Mouse (Mus musculus): ENCODE measurements at regions not wholly inside any gene's neighbourhood (a gene's known extent, or its start where the extent isn't known, plus 50 kb on each side); places are given as distances from the start of the nearest gene placed in this dataset.

DNA sequence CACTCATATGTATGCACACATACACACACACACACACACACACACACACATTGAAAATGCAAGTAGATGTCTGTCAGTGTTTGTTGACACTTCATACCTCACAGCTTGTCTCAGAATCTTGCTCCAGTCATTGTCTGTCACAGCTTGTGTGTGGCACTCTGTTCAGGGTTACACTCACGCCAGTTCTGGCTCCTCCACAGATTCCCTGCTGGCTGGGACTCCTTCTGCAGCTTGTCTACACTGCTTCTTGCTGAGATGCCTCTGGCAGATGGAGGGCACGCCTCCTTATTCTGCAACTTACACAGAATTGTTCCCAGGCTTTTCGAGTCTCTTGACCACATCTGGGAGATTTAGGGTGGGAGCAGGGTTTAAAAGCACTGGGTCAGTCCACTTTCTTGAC, 208.6 kb upstream of the Gcfc2 start:
- no peak for ATAC-seq (replicated peaks; ENCODE audit: low FRiP score, low TSS enrichment, poor library complexity, severe bottlenecking)

DNA sequence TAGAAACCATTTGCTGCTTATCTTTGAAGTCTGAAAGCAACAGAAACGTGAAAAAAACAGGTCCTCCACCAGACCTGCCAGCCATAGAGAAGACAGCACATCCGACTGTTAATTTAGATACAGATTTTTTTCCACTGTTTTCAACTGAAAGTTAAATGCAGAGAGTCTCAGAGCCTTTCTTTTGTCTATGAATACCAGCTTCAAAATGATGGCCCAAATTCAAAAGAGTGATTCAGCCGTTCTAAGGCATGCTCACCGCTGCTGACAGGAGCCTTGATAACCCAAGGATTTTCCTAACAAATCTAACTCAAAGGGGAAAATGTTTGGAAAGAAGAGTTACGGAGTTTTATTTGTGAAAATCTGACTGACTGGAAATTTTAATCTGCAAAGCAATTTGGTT, 207.1 kb upstream of the Gcfc2 start:
- no peak for ATAC-seq (replicated peaks; ENCODE audit: low FRiP score, low TSS enrichment, poor library complexity, severe bottlenecking)

DNA sequence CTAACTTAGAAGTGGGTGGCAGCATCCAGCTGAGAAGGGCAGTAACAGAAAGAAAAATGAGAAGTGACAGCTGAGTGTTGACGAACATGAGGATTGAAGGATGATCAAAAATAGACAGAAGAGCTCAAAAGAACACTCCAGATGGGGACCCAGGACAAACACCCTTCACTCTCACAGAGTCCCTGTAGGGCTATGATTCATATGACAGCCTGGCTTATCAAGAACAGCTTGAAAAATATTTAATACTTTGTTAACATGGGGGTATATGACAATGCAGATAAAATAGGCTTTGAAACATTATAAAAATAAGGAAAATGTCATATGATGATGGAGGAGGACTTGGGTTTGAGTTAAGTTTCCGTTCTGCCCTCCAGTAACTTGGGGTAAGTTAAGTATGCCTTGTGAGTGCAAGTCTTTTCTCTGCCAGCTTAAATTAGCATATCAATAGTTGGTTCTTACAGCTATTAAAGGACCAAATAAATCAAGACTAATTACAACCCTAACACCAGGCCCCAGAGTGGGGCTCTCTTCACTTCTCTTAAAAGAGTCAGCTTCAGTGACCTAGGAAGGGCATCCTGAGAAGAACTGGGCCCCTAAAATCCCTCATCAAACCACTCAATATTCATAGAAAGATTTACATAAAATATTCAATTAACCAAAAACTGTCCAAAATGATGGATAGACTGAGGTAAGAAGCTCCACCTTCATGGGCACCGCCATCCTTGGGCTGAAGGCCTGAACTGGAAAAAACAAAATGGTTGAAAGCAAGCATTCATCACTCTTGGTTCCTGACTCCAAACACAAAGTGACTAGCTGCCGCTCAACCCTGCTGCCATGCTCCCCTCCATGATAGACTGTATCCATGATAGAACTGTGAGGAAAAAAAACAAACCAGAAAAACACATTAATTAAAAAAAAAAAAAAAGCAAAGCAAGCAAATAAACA, 198.6 kb upstream of the Gcfc2 start:
- no peak for ATAC-seq (replicated peaks; ENCODE audit: low FRiP score, low TSS enrichment, poor library complexity, severe bottlenecking)

DNA sequence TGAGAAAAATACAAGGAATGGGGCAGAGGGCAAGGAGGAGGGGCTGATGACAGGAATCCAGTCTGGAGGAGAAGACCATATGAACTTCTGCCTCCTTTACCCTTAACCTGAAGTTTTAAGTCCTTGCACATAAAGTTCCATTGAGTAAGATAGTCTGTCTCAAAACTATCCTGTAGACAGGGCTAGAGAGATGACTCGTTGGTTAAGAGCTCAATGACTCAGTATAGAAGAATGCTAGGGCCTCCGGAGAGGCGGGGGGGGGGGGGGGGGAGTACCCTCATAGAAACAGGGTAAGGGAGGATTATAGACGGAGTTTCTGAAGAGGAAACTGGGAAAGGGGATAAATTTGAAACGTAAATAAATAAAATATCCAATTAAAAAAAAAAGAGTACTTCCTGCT, 191.8 kb upstream of the Gcfc2 start:
- ATAC-seq (replicated peaks; ENCODE audit: low FRiP score, low TSS enrichment, poor library complexity, severe bottlenecking): no peak

DNA sequence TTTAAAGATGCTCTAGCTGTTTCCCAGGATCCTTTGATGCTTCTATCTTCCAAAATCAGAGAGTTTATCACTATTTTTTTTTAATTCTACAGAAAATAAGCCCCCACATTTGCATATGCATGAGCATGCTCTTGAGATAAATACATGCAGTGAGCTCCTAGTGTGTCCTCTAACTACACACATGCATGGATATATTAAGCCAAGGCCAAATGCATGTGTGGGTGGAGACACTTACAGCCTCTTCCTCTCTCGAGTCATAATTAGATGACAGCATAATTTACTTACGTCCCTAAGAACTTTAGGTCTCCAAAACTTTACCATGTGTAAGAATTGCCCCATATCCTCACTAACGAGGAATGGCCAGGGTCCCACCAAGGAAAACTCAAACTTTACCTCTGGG, 189.9 kb upstream of the Gcfc2 start:
- ATAC-seq (replicated peaks; ENCODE audit: low FRiP score, low TSS enrichment, poor library complexity, severe bottlenecking): no peak

DNA sequence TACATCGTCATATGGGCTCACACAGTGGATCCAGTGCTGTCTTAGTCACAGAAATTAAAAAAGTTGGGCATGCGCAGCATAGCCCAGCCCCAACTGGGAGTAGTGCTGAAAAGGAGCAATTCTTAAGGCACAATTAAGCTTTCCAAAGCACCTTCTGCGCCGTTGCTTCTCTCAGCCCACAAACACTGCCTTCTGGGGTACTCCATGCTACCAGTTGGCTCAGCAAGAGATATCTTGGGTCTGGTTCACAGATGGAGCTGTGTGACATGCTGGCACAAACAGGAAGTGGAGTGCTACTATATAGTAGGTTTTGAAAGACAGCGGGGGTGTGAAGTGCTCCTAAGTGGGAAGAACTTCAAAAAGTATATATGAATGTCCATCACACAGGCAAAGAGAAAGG, 185.0 kb upstream of the Gcfc2 start:
- ATAC-seq (replicated peaks; ENCODE audit: low FRiP score, low TSS enrichment, poor library complexity, severe bottlenecking): no peak

DNA sequence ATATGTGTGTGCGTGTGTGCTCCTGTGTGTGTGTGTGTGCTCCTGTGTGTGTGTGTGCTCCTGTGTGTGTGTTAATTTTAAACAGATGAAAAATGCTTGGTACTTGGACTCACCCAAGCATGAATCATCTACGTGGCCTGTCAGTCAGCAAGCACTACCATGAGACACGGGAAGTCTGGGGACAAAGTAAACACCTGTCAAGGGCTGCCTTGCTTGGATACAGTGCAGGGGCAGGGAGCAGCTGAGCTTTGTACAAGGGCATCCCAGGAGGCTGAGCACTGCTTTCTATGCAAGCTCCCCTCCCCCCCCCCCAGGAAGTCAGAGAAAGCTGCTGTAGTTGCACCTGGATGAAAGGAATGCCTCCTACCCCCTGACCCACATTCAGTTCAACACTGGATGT, 173.8 kb upstream of the Gcfc2 start:
- ATAC-seq (replicated peaks; ENCODE audit: low FRiP score, low TSS enrichment, poor library complexity, severe bottlenecking): no peak

DNA sequence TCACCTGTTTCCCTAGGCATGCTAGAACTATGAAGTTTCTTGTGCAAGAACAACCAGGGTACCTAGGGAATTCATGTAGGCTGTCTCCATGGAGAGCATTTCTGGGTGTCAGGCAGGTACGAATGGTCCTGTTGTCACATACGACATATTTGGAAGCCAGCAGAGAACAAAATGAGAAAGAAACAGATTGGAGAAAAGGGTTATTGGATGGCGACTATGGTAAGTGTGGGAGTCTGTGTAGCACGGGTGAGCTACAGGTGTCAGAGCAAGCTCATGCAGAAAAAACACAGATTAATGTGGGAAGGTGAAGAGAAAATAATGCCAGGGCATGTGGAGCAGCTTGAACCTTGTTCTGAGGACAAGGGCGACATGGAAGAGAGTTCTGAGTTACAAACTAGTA, 171.8 kb upstream of the Gcfc2 start:
- ATAC-seq (replicated peaks; ENCODE audit: low FRiP score, low TSS enrichment, poor library complexity, severe bottlenecking): no peak

DNA sequence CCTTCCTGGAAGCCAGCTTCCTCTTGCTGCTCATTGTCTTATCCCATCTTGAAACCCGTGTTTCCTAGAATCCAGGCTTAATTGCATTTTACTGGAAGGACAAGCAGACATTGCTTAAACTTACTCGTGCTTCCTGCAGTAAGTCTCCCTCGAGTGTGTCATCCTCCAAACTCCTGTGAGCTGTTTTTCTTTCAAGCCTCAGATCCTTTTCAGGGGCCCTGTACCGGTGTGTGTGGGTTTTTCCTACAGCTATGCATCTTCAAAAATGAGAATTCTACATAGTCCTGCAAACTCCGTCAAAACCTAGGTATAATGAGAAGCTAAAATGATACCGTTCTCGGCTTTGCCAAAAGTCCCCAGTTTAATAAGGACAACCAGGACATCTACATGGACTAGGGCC, 167.2 kb upstream of the Gcfc2 start:
- no peak for ATAC-seq (replicated peaks; ENCODE audit: low FRiP score, low TSS enrichment, poor library complexity, severe bottlenecking)

DNA sequence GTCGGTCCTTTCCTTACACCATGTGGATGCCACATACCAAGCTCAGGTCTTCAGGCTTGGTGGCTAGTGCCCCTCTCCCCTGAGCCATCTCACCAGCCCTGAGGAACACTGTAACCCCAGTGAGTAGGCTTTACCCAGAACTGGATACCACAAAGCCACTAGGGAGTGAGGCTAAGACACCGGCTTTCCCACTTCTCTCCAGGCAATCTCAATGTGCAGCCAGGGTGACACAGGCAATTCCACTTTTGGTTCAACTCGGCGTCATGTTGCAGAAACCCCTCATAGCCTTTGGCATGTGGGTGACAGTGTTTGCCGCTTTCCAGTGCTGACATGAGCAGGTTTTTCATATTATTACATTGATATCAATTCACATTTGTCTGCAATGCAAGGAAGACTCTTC, 164.6 kb upstream of the Gcfc2 start:
- no peak for ATAC-seq (replicated peaks; ENCODE audit: low FRiP score, low TSS enrichment, poor library complexity, severe bottlenecking)

DNA sequence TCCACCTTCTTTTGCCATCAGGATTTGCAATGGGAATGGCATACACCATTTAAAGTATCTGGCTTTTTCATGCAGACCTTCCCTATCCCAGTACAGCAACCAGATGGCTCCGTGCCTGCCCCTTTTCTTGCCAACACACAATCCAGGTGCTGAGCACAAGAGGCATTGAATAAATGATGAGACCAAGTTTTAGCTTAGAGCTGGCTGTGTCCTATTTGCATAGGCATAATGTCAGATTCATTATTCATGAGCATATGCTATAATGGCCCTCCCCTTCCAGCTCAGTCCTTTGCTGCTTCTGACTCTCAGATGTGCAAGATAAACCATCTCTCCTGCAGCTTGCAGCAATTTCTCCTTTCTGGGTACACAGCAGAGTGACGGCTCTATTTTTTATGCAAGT, 163.3 kb upstream of the Gcfc2 start:
- ATAC-seq (replicated peaks; ENCODE audit: low FRiP score, low TSS enrichment, poor library complexity, severe bottlenecking): no peak

DNA sequence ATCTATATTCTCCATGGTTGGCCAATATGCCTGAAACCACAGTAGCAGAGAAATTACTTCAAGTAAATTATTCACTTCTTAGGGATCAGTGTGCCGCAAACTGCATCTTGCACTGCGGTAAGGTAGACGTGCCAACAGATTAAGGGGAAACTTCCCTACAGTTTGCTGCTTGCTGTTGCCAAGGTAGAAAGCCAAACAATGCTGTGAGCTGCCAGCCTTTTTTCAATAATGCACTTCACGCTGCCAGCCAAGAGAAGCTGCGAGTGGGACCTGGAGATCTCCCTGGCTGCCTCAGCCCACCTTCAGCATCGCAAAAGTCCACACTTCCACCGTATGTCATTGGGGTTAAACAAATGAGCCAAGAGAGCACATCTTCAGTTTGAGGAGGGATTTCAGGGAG, 157.6 kb upstream of the Gcfc2 start:
- ATAC-seq (replicated peaks; ENCODE audit: low FRiP score, low TSS enrichment, poor library complexity, severe bottlenecking): no peak

DNA sequence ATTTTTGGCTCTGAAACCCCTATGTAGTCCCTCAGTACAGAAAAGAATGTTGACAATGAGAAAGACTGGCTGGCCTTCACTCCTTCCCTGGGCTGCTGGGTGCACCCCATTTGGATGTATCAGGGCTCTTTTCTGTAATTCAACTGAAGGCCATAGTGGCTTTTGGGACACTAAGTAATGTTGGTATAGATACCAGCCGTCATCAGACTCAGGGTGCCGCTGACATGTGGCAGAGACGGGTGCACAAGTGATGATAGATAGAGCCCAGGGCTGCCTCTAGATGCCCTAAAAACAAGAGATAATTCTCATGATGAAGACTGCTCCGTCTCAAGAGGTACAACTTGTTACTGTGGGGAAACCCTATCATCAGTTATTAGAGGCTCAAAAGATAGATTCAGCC, 156.7 kb upstream of the Gcfc2 start:
- no peak for ATAC-seq (replicated peaks; ENCODE audit: low FRiP score, low TSS enrichment, poor library complexity, severe bottlenecking)

DNA sequence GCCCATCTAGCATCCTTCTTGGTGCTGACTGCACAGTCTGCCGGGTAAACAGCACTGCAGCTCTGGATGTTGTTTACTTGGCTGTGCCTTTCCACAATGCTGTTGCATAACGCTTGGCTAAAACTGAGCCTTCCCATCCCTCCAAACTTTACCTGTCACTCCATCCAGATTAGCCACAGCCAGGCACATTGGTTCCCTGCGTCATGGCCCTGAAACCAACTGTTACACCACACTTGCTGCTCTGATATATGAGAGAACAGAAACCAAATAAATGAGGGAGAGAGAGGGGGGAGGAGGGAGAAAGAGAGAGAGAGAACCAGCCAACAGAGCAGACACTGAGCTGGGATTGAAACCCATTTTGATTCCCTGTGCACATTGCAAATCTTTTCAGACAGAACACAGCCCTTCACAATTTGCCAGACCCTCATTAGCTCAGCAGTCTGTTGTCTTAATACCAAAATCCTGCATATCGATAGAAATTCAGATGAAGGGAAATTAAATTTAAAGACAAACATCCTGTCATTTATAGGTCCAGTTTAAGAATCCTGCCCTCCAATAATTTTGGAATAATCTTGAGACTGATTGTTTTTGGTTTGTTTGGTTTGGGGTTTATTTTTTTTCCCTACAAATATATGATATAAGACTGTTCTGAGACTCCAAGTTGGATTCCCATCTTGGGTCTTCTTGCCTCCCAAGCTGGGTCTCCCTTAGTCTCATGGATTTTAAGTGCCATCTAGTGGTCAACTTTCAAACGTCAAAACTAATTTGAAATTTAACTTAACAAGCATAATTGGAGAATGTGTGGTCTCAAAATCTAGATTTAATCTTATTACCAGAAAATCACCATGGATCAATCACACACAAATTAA, 154.6 kb upstream of the Gcfc2 start:
- no peak for ATAC-seq (replicated peaks; ENCODE audit: low FRiP score, low TSS enrichment, poor library complexity, severe bottlenecking)

DNA sequence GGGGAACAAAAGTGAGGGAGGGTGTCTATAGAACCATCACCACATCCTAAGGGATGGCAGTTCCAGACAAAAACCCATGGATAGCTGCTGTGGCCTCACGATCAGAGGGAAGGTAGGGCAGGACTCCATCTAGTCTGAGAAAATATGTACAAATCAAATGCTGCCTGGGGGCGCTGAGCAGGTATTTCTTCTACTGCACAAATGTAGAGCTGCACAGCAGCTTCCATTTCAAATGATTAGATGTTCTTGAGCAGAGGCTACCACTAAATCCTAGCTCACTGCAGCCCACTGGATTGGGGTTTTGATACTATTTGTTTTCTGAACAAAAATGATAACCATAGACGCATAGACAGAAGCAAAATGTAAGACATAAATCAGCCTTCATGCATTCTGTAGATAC, 153.2 kb upstream of the Gcfc2 start:
- no peak for ATAC-seq (replicated peaks; ENCODE audit: low FRiP score, low TSS enrichment, poor library complexity, severe bottlenecking)

DNA sequence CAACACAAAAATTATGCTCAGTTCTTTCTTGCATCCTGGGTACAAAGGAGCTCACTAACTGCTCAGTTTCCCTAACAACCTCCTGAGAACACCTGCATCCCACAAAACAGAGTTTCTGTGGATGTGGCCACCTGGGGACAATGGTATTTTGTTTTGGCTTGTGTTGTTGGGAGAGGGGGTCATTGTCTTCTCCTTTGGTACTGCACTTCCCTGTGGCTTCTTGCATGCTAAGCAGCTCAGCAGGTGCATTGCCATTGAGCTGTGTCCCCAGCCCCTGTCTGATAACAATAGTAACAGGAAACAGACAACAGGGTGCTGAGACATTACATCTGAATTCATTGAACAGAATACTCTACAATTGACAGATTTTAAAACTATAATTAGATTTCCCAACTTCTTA, 151.6 kb upstream of the Gcfc2 start:
- no peak for ATAC-seq (replicated peaks; ENCODE audit: low FRiP score, low TSS enrichment, poor library complexity, severe bottlenecking)

DNA sequence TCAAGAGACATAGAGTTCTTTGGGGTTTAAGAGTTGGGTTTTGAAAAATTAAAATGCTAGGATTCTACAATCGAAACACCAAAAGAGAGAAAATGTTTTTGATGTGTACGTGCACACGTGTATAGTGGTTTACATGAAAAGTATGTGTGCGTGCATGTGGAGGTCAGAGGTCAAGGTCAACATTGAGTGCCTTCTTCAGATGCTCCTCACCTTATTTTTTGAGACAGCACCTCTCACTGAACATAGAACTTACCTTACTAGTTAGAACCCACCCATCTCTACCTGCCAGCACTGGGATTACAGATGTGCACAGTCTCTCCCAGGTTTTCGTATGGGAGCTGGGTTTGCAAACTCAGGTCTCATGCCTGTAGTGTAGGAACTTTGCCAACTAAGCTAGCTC, 141.3 kb upstream of the Gcfc2 start:
- ATAC-seq (replicated peaks; ENCODE audit: low FRiP score, low TSS enrichment, poor library complexity, severe bottlenecking): no peak

DNA sequence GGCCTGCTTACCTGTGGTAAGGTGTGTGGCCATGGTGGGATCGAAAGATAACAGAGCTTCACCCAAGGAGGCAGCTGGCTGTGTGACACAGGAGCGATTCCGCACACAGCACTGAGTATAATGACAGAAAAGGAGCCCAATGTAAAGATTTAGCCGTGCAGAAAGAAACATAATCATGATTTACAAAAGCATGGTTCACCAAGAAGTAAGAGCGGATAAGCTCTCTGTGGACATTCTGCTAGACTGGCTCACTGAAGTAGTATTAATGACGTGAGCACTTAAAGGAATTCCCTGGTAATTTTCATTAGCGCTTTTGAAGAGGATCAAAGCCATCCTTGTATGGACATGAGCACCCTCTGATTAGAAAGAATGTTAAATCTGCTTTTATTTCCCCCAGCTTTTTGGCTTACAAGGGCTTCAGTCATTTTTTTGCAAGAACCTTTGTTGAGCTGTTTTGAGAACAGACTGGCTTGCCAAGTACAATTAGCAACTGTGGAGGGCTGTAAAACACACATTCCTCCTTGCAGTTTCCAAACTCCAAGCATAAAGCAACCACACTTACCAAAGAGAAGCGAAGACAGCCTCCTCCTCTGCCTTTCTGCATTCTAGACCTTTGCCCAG, 140.5 kb upstream of the Gcfc2 start:
- ATAC-seq (replicated peaks; ENCODE audit: low FRiP score, low TSS enrichment, poor library complexity, severe bottlenecking): no peak

DNA sequence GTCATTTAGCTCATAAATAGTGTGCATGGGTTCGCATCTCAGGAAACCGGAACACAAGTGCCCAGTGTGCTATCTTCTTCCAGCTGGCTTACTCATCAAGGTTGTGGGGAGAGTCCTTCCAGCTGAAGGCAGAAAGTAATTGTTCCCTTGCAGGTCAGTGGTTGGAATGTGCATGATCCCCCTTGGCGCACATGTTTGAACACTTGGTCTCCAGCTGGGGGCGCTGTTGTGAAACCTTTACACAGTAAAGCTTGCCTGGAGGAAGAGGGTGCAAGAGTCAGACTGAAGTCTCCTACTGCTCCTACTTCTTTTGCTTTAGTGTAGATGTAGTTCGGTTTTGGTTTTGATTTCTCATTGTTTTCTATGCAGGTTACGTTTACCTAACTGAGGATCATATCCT, 128.2 kb upstream of the Gcfc2 start:
- ATAC-seq (replicated peaks; ENCODE audit: low FRiP score, low TSS enrichment, poor library complexity, severe bottlenecking): no peak

DNA sequence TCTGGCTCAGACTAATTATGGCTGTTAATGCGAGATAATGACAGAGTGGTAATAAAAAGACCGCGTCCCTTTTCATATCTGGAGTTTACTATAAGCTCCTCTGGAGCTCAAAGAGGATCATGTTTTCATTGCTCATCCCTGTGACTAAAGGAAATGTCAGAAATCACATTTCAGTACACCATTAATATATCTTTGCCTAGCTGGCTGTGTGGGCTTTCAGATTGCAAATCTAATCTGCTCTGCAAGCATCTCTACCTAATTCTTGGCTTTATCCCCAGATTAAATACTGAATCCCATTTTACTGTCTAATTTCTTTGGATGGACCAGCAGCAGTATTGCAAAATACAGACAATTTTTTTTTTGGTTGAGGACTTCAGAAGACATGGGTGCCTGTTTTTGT, 122.6 kb upstream of the Gcfc2 start:
- no peak for ATAC-seq (replicated peaks; ENCODE audit: low FRiP score, low TSS enrichment, poor library complexity, severe bottlenecking)
